Mouse (Mus musculus) kidney, adult 2 months (tissue): ENCODE measurements around the gene Gpr68. TPM values are rescaled to one million over a fixed set of nuclear protein-coding genes. Genes with fewer than 3 reads are reported as not detected.

ENCODE experiments used
- DNase-seq: peaks from one replicate; pipeline ENCODE4 v3.0.0; 2021
- H3K27ac ChIP-seq: fragments of 200-500 bp; 2 replicates; pipeline ENCODE4 v1.5.1; 2012; ENCODE audit warnings: low read depth, low read length, control low read depth, inconsistent platforms; ENCODE audit not compliant: insufficient read depth
- H3K27me3 ChIP-seq: fragments of 200-500 bp; replicated peaks from 2 replicates; pipeline ENCODE4 v1.6.1; 2012; ENCODE audit warnings: mild to moderate bottlenecking, moderate library complexity, low read length, inconsistent platforms; ENCODE audit not compliant: control insufficient read depth, insufficient read depth
- H3K36me3 ChIP-seq: fragments of 200-500 bp; 2 replicates; pipeline ENCODE4 v1.6.1; 2012; ENCODE audit warnings: mild to moderate bottlenecking, moderate library complexity, low read length, inconsistent platforms; ENCODE audit not compliant: control insufficient read depth, insufficient read depth
- H3K4me1 ChIP-seq: fragments of 200-500 bp; 2 replicates; pipeline ENCODE4 v1.6.1; 2011; ENCODE audit warnings: low read length; ENCODE audit not compliant: control insufficient read depth, insufficient read depth
- H3K4me3 ChIP-seq: fragments of 200-500 bp; 2 replicates; pipeline ENCODE4 v1.5.1; 2011; ENCODE audit warnings: mild to moderate bottlenecking, low read depth, low read length, control low read depth; ENCODE audit not compliant: insufficient read depth
- CTCF ChIP-seq: fragments of 200-500 bp; conservative IDR thresholded peaks from 2 replicates; pipeline ENCODE4 v1.5.1; 2011; ENCODE audit warnings: low read depth, mild to moderate bottlenecking, control low read depth, low read length, moderate library complexity, mixed read lengths; ENCODE audit not compliant: insufficient read depth, insufficient read length
- POLR2A ChIP-seq: fragments of 200-500 bp; IDR thresholded peaks from one replicate; pipeline ENCODE4 v1.6.1; 2011; ENCODE audit warnings: low read depth, low read length, control low read depth
- WGBS: fragments of 180-500 bp; shearing (Covaris S2); methylation state at CpG from one replicate; pipeline ENCODE4 v1.1.7; 2018; 5-methylcytosine and 5-hydroxymethylcytosine counted together
- polyA plus RNA-seq: library from polyadenylated mRNA; depleted of rRNA; stranded (reverse); fragments of >200 nt; gene quantifications from 2 replicates; pipeline ENCODE4 v1.2.3, GENCODE M21; 2012

The Gpr68 gene
- polyA plus RNA-seq, 1 experiment, result 1.9 TPM

GRCm38 (mm10) chr12:100857791-100858190 lies 50.2 kb downstream of the Gpr68 start:
- H3K36me3 ChIP-seq, result no peaks in the 10 kb centered on the region
- 36% methylated on average over 7 of the region's 7 CpGs for WGBS
- no peak overlapping the region for H3K27ac ChIP-seq
- H3K4me3 ChIP-seq, result no peak overlapping the region
- H3K4me1 ChIP-seq, result no peaks in the 10 kb centered on the region; the same call in 1 of the 2 replicates
- DNase-seq, result peak; percentile 81
- H3K27me3 ChIP-seq, result no peaks in the 10 kb centered on the region
- TF ChIP-seq CTCF, result no peak

- no peak for TF ChIP-seq CTCF
- Histone ChIP-seq H3K27ac (no peak overlapping the region), H3K36me3 (no peaks in the 10 kb centered on the region), H3K27me3 (no peaks in the 10 kb centered on the region), H3K4me3 (no peak overlapping the region), H3K4me1 (no peaks in the 10 kb centered on the region; the same call in 1 of the 2 replicates)
- no peak for DNase-seq
- WGBS, result 88% methylated on average over 2 of the region's 2 CpGs
Measured at GRCm38 (mm10) chr12:100856337-100856736, 51.7 kb downstream of the Gpr68 start.

GRCm38 (mm10) chr12:100852370-100852769 lies 55.6 kb downstream of the Gpr68 start:
- H3K27ac ChIP-seq, result no peak overlapping the region
- no peaks in the 10 kb centered on the region for H3K27me3 ChIP-seq
- no peaks in the 10 kb centered on the region for H3K4me1 ChIP-seq
- TF ChIP-seq CTCF (no peak), POLR2A (no peak)
- DNase-seq, result no peak
- no peak overlapping the region for H3K4me3 ChIP-seq
- H3K36me3 ChIP-seq, result no peaks in the 10 kb centered on the region
- 93% methylated on average over 3 of the region's 3 CpGs for WGBS

DNA sequence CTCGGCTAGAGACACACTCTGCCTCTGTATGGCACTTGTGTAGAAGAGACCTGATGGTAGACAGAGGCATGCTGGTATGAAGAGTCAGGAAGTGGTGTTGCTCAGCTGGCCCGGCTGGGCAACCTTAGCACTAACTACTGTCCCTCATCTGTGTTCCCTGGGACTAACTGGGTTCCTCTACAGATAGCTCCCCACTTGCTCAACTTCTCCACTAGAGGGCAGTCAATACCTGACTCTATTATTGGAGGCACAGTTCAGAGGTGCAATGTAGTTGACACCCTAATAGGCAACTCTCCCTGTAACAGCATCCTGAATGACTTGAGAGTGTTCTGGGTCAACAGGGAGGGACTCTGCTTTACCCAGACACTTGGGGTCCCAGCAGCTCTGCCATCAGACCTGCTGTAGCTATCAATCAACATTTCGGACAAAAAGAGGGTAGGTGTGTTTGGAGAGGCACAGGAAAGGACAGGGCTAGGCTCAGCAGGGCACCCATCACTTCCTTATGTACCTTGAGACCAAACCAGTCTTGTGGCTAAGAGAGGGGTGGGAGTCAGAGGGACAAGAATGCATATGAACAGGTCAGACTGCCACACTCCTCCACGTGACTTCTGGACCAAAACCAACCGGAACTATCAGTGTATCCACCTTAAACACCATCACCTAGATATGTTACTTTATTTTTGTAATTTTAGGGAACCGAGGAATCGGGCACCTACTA lies 58.4 kb downstream of the Gpr68 start:
- 77% methylated on average over 7 of the region's 7 CpGs for WGBS
- Histone ChIP-seq H3K4me1 (no peaks in the 10 kb centered on the region), H3K27ac (no peak overlapping the region), H3K36me3 (no peaks in the 10 kb centered on the region), H3K27me3 (no peaks in the 10 kb centered on the region), H3K4me3 (no peak overlapping the region)
- DNase-seq, result peak; percentile 67
- TF ChIP-seq POLR2A, result no peak
- peak; percentile 65 for TF ChIP-seq CTCF

DNA sequence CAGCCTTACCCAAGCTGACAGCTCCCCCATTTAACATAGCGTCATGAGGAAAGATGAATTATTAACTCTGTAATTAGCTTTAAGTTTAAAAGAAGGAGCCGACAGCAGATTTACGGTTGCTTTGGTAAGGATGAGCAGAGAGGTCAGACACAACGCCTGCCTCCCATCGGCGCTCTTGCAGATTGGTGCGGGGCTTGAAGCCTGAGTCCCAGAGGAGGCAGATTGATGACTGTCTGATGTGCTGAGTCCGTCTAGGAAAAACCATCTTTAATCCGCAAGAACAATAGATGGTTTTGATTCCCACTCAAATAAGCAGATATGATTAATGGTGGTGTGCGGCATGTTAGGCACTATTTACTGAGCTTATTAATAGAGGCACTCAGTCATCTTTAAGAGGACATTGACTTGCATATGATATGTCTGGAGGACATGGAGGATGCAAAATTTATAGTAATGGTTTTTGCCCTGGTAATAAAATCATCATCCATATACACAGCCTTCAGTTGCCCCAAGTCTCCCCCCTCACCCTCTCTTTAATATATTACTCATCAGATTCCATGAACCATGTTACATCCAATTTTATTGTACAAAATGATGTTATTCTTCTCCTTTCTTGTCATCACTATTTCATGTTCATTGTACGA lies 60.4 kb downstream of the Gpr68 start:
- no peak for TF ChIP-seq POLR2A
- no peak for TF ChIP-seq CTCF
- Histone ChIP-seq H3K27ac (no peak overlapping the region), H3K4me3 (no peak overlapping the region), H3K27me3 (no peaks in the 10 kb centered on the region), H3K4me1 (no peaks in the 10 kb centered on the region), H3K36me3 (no peaks in the 10 kb centered on the region; the same call in 1 of the 2 replicates)
- no peak for DNase-seq
- WGBS, result 55% methylated on average over 11 of the region's 11 CpGs

DNA sequence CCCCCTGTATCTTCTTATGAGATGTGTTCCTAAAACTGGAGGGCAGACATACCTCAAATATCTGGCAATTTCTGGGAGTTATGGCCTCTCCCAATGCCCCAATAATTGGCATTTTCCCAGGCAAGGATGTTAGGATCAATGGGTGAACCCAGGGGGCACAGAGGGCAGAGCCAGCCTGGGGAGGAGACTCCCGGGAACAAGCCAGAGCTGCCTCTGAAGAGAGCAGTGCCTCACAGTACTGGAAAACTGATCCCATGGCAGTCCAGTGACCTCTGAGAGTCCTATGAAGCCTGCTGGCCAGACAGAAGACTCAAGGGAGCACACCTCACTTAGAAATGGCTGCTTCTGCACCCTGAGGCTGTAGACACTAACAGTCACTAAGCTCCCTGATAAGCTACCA lies 61.4 kb downstream of the Gpr68 start:
- no peak for TF ChIP-seq CTCF
- no peak for TF ChIP-seq POLR2A
- 64% methylated on average over 1 of the region's 1 CpGs for WGBS
- H3K36me3 ChIP-seq, result no peaks in the 10 kb centered on the region; the same call in 1 of the 2 replicates
- no peak overlapping the region for H3K27ac ChIP-seq
- no peaks in the 10 kb centered on the region for H3K27me3 ChIP-seq
- no peaks in the 10 kb centered on the region for H3K4me1 ChIP-seq
- DNase-seq, result no peak
- H3K4me3 ChIP-seq, result no peak overlapping the region

DNA sequence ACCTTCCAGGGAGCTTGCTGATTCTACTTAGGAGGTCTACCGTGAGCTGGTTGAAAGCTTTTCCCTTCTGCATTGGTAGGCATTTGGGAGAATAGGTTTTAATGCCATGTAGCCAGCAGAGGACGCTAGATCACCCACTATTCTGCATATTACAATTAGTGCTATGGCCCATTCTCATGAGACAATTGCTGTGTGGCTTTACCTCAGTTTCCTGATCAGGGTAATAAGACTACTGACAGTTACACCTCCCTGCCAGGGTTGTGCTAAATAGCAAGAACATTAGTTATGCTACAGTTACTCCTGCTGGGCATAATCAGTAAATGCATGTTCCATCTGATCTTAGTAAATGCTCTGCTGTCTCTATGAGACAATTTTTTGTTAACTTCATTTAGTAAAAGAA lies 62.2 kb downstream of the Gpr68 start:
- DNase-seq, result no peak
- Histone ChIP-seq H3K36me3 (no peaks in the 10 kb centered on the region; the same call in 1 of the 2 replicates), H3K4me1 (no peaks in the 10 kb centered on the region), H3K27ac (no peak overlapping the region), H3K27me3 (no peaks in the 10 kb centered on the region), H3K4me3 (no peak overlapping the region)
- TF ChIP-seq POLR2A (no peak), CTCF (no peak)
- WGBS, result 51% methylated on average over 2 of the region's 2 CpGs
